In the genomic region with DNA sequence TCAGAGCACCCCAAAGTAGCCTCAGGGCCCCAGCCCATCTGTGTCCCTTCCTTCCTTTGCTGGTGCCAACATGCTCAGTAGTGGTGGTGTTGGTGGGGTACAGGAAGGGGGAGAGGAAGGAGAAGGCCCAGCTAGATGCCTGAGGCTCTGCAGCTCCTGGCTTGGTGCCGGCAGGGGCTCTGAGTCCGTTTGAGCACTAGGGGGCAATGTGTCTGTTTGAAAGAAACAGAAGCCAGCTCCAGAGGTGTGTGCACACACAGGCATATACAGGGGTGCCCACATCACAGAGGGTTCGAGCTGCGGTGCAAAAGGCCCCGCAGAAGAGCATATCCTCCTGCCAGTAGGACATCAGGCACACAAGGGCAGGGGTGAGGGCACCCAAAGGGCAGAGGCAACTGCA, we compare ENCODE assay signal across 8 mouse cellular contexts. TPM values are rescaled to one million over a fixed set of nuclear protein-coding genes. Genes with fewer than 3 reads are reported as not detected.
A peak's percentile ranks its signal among the peaks of the same experiment; 100 is the strongest.
DNase-seq lines count a peak whose midpoint lies in the region; ATAC-seq and TF ChIP-seq lines count a peak whose summit lies in the region.

No protein-coding gene starts in this region.

- peaks cover 75% of the 10 kb centered on the region for H3K27me3 ChIP-seq in C2C12 (ENCODE audit: control insufficient read depth, insufficient read depth, insufficient read length)
- no peaks in the 10 kb centered on the region; the same call in 1 of the 2 replicates for H3K27me3 ChIP-seq in forebrain, embryonic 13.5 days

- no peak overlapping the region for H3ac ChIP-seq in C2C12 (ENCODE audit: control insufficient read depth, insufficient read length, low read depth)

- no peak overlapping the region for H3K4me3 ChIP-seq in C2C12 (ENCODE audit: insufficient read depth, poor library complexity, severe bottlenecking)
- H3K4me3 ChIP-seq in forebrain, embryonic 13.5 days: peak overlapping the region; percentile 98; the same call in 1 of the 2 replicates
- no peak overlapping the region for H3K4me3 ChIP-seq in layer of hippocampus, adult 2 months

- no peaks in the 10 kb centered on the region for H3K79me2 ChIP-seq in C2C12 (ENCODE audit: control insufficient read depth, insufficient read depth)

- peak; percentile 39 for DNase-seq in adrenal gland, adult 8-10 months
- peak; percentile 92 for DNase-seq in heart, postnatal 4 days
- DNase-seq in layer of hippocampus, adult 2 months (ENCODE audit: low spot score in 2 of 2): peak; percentile 78 to 88
- peak; percentile 93 for DNase-seq in lung, postnatal 10 days
- peak; percentile 36 for DNase-seq in retina, adult 2 months (ENCODE audit: low read depth, low spot score)
- DNase-seq in urinary bladder, postnatal 14 days (ENCODE audit: low spot score): peak; percentile 82

- peak overlapping the region; percentile 99 for H3K27ac ChIP-seq in forebrain, embryonic 13.5 days
- H3K27ac ChIP-seq in layer of hippocampus, adult 2 months: no peak overlapping the region

- peaks cover 33% of the 10 kb centered on the region for H3K4me1 ChIP-seq in forebrain, embryonic 13.5 days

- peak overlapping the region; percentile 96 for H3K4me2 ChIP-seq in forebrain, embryonic 13.5 days

- no peaks in the 10 kb centered on the region for H3K79me3 ChIP-seq in C2C12 (ENCODE audit: low read depth)

- TF ChIP-seq CTCF in C2C12 (IDR thresholded peaks at IDR 0.05; ENCODE audit: control insufficient read depth, insufficient read depth, insufficient read length): peak; percentile 48
- TF ChIP-seq CTCF in layer of hippocampus, adult 2 months (conservative IDR thresholded peaks at IDR 0.05): peak; percentile 89

- peak overlapping the region; percentile 100 for H3K9ac ChIP-seq in forebrain, embryonic 13.5 days

- peak; percentile 52 for ATAC-seq in forebrain, embryonic 13.5 days

- 3% methylated on average over 5 of the region's 5 CpGs for WGBS in forebrain, embryonic 13.5 days

- no peaks in the 10 kb centered on the region for H3K9me3 ChIP-seq in forebrain, embryonic 13.5 days (replicated peaks)

- H3K36me3 ChIP-seq in C2C12 (ENCODE audit: control insufficient read depth, insufficient read depth): no peaks in the 10 kb centered on the region
- H3K36me3 ChIP-seq in forebrain, embryonic 13.5 days (ENCODE audit: poor library complexity, severe bottlenecking): peaks cover 11% of the 10 kb centered on the region

TF ChIP-seq in C2C12, 6 proteins besides CTCF, POLR2A, EP300 and RAD21:
- TF ChIP-seq USF1 (IDR thresholded peaks at IDR 0.05; ENCODE audit: low read depth) (no peak), MAX (IDR thresholded peaks at IDR 0.05) (no peak), MYOG (IDR thresholded peaks at IDR 0.05; ENCODE audit: control insufficient read depth, extremely low read depth, insufficient read length) (no peak), MYOD1 (IDR thresholded peaks at IDR 0.05; ENCODE audit: control insufficient read depth, insufficient read length, low read depth) (no peak), CEBPB (IDR thresholded peaks at IDR 0.05; ENCODE audit: low read depth) (no peak), FOSL1 (IDR thresholded peaks at IDR 0.05; ENCODE audit: insufficient read depth, low read length, poor library complexity, severe bottlenecking) (no peak)

RNA-seq across cellular contexts. Expression of gene Mn1, which starts 3.0 kb away (rescaled TPM):
- polyA plus RNA-seq in C2C12 (2012; fragmentation: generic; extraction: Trizol): not detected
- total RNA-seq in adrenal gland, adult 8-10 months (2022): 1 to 10 TPM; 2.9 to 4.9 (median 3.7) TPM
- 81.0 and 89.3 TPM in 2 replicates for polyA plus RNA-seq in forebrain, embryonic 13.5 days (2015; fragmentation: Nextera tagmentation; extraction: Ambion mirVana)
- 10 to 100 TPM; 16.5 to 17.7 TPM for total RNA-seq in heart, postnatal 4 days (2021)
- 10 to 100 TPM; 38.4 to 45.6 TPM for total RNA-seq in layer of hippocampus, adult 2 months (2021)

Comparison
In these comparisons a context has a peak if more than half of its experiments do, and no peak if none do; other contexts are left out.
1. DNase-seq: peak in every context shown above with its lines; median percentile 93 in lung, postnatal 10 days; 92 in heart, postnatal 4 days; 83 in layer of hippocampus, adult 2 months; 82 in urinary bladder, postnatal 14 days; 39 in adrenal gland, adult 8-10 months; 36 in retina, adult 2 months.